Comparison of ENCODE assay signal across 34 mouse cellular contexts in genomic region chr4:141331446-141331845, GRCm38 (mm10). TPM values are rescaled to one million over a fixed set of nuclear protein-coding genes. Genes with fewer than 3 reads are reported as not detected.
"Had no signal": no experiment of that assay in that cellular context is flagged by ENCODE, and none has a peak within 500 bp of the region (broad histone marks: within the 10 kb centered on the region; RNA-seq: fewer than 3 reads in every experiment).

No protein-coding gene starts in this region.

- H3K36me3 ChIP-seq: limb, embryonic 12.5 days; limb, embryonic 13.5 days; limb, embryonic 15.5 days; liver, embryonic 13.5 days; liver, embryonic 15.5 days; midbrain, embryonic 12.5 days; midbrain, embryonic 13.5 days; midbrain, embryonic 15.5 days had no signal

- H3K4me3 ChIP-seq: left cerebral cortex, adult 2 months; limb, embryonic 10.5 days; limb, embryonic 12.5 days; limb, embryonic 13.5 days; limb, embryonic 15.5 days; liver, embryonic 13.5 days; liver, embryonic 15.5 days; lung, embryonic 15.5 days; megakaryocyte, embryonic 14.5 days; midbrain, embryonic 10.5 days; midbrain, embryonic 12.5 days; midbrain, embryonic 13.5 days; midbrain, embryonic 15.5 days; myocyte had no signal

- H3K4me2 ChIP-seq: limb, embryonic 12.5 days; limb, embryonic 13.5 days; limb, embryonic 15.5 days; liver, embryonic 11.5 days; liver, embryonic 13.5 days; liver, embryonic 15.5 days; lung, embryonic 14.5 days; lung, embryonic 15.5 days; midbrain, embryonic 11.5 days; midbrain, embryonic 12.5 days; midbrain, embryonic 13.5 days; midbrain, embryonic 15.5 days had no signal

- H3K9me3 ChIP-seq: limb, embryonic 10.5 days; limb, embryonic 12.5 days; limb, embryonic 13.5 days; limb, embryonic 15.5 days; liver, embryonic 13.5 days; liver, embryonic 15.5 days; lung, embryonic 15.5 days; megakaryocyte, embryonic 14.5 days; midbrain, embryonic 10.5 days; midbrain, embryonic 12.5 days; midbrain, embryonic 13.5 days; midbrain, embryonic 15.5 days had no signal

- DNase-seq: left cerebral cortex, postnatal 4 days; liver, embryonic 13.5 days; lung, adult 18-20 months; lung, adult 2 months; lung, embryonic 14.5 days; lung, postnatal 10 days; lung, postnatal 14 days; lung, postnatal 36 days; lung, postnatal 4 days; midbrain, embryonic 14.5 days had no signal

- H3K27ac ChIP-seq: left cerebral cortex, adult 2 months; limb, embryonic 10.5 days; limb, embryonic 12.5 days; limb, embryonic 13.5 days; liver, embryonic 13.5 days; liver, embryonic 14.5 days; liver, embryonic 15.5 days; lung, embryonic 15.5 days; macrophage; midbrain, embryonic 10.5 days; midbrain, embryonic 12.5 days; midbrain, embryonic 13.5 days; midbrain, embryonic 15.5 days had no signal

- ATAC-seq: lung, postnatal 0 days; midbrain, embryonic 13.5 days; midbrain, embryonic 15.5 days; midbrain, embryonic 16.5 days had no signal

- H3K27me3 ChIP-seq: limb, embryonic 12.5 days; limb, embryonic 13.5 days; limb, embryonic 15.5 days; lung, embryonic 15.5 days; midbrain, embryonic 12.5 days; midbrain, embryonic 13.5 days; midbrain, embryonic 15.5 days had no signal

- H3K9ac ChIP-seq: limb, embryonic 12.5 days; limb, embryonic 13.5 days; limb, embryonic 15.5 days; liver, embryonic 13.5 days; liver, embryonic 14.5 days; liver, embryonic 15.5 days; lung, embryonic 14.5 days; lung, embryonic 15.5 days; midbrain, embryonic 12.5 days; midbrain, embryonic 13.5 days; midbrain, embryonic 15.5 days had no signal

- H3K4me1 ChIP-seq: liver, embryonic 13.5 days; liver, embryonic 15.5 days had no signal

RNA-seq across cellular contexts. Expression of gene Epha2, which starts 30.4 kb away (rescaled TPM):
- total RNA-seq: monocyte, adult 5-6 weeks had no signal

RNA-seq across cellular contexts. Expression of gene Fam131c, which starts 36.6 kb away (rescaled TPM):
- total RNA-seq: megakaryocyte progenitor cell, adult 5-6 weeks; megakaryocyte, adult 5-6 weeks; megakaryocyte-erythroid progenitor cell, adult 5-6 weeks; monocyte, adult 5-6 weeks had no signal
- polyA plus RNA-seq: liver, embryonic 16.5 days; macrophage had no signal
